Mouse (Mus musculus): ENCODE data around the gene Cldn14.

Cldn14 gene

GRCm38 (mm10) chr16:93910735-93911665 is 97.6 kb downstream of the Cldn14 start:
- DNase-seq = no peak

GRCm38 (mm10) chr16:93909936-93910335 is 98.7 kb downstream of the Cldn14 start:
- DNase-seq = no peak

GRCm38 (mm10) chr16:93908196-93908595 is 100.4 kb downstream of the Cldn14 start:
- no peak for DNase-seq

GRCm38 (mm10) chr16:93907761-93908160 is 100.9 kb downstream of the Cldn14 start:
- no peak for DNase-seq

- DNase-seq = peak; percentile 63 to 64
These were observed 102.3 kb downstream of the Cldn14 start for GRCm38 (mm10) chr16:93906156-93907014.

- DNase-seq = peak in 1 of 2 experiments; percentile 18
These were observed 105.6 kb downstream of the Cldn14 start for GRCm38 (mm10) chr16:93903027-93903426.

GRCm38 (mm10) chr16:93893285-93893684 is 115.4 kb downstream of the Cldn14 start:
- DNase-seq = no peak

GRCm38 (mm10) chr16:93890948-93891604 is 117.6 kb downstream of the Cldn14 start:
- no peak for DNase-seq

- DNase-seq = peak; percentile 31 to 35
These were observed 120.2 kb downstream of the Cldn14 start for GRCm38 (mm10) chr16:93888481-93888880.

GRCm38 (mm10) chr16:93884722-93885113 is 123.9 kb downstream of the Cldn14 start:
- DNase-seq = peak in 1 of 2 experiments; percentile 3

- peak in 1 of 2 experiments; percentile 19 for DNase-seq
These were observed 124.4 kb downstream of the Cldn14 start for GRCm38 (mm10) chr16:93884086-93884721.

GRCm38 (mm10) chr16:93883423-93884085 is 125.1 kb downstream of the Cldn14 start, which contains the start of gene Chaf1b:
Gene Chaf1b, plus strand, starts transcription at chr16:93883901.
- DNase-seq = peak; percentile 100

GRCm38 (mm10) chr16:93877612-93878380 is 130.8 kb downstream of the Cldn14 start:
- DNase-seq = no peak

GRCm38 (mm10) chr16:93874841-93875240 is 133.8 kb downstream of the Cldn14 start:
- DNase-seq = no peak

Measured in B cell, adult 2 months (primary cell).